Mouse (Mus musculus): Measurements from ENCODE around the gene Klk15.
"Not testable (repeated sequence)": the region's sequence is repeated elsewhere in the genome, so short reads cannot be mapped to it uniquely, and the experiment has no call there.

Klk15 gene

DNA sequence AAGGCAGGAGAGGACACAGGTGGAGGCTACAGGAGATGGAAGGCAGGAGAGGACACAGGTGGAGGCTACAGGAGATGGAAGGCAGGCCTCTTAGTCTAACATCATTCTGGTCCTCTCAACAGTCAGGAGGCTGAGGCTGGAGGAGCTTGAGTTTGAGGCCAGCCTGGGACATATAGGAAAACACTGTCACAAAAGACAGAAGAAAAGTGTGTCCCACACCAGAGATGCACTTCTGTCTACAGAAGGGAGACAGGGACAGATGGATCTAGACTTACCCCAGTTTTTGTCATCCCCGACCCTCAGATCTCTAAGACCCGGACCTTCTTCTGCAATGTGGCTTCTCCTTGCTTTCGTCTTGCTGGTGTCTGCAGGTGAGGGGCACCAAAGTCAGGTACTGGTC is at the start of gene Klk15:
Gene Klk15 (plus strand): TSS at position 301 of the 400 bp plus-strand sequence.
- DNase-seq (ENCODE audit: low read depth), result no peak

DNA sequence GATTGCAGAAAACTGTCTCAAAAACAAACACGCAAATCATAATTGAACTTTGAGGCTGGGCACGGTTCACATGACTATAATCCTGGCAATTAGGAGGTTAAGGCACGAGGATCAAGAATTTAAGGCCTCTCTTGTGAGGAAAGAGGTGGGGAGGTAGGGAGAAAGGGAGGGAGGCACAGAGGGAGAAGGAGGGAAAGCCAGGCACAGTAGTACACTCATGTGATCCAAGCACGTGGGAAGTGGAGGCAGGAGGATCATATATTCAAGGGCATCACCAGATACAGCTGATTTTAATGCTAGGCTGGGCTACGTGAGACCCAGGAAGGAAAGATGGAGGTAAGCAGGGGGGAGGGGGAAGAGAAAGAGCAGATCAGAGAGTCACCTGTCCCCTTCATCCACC is 42.2 kb upstream of the Klk15 start:
- no peak for DNase-seq (ENCODE audit: low read depth)

DNA sequence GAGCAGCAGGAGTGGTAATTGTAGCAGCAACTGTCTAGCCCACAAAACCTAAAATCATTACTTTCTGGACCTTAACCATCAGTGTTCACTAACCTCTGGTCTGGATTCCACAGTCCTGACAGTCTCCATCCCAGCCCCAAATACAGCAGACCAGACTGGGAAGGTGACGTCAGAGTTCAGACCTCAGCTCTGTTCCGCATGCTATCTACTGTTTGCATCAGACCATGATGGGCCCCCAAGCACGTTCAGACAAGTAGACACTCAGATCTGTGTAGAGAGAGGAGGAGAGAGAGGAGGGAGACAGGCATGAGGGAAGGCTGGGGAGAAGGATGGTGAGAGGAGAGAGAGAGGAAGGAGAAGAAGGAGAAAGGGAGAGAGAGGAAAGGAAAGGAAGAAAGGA is 41.8 kb upstream of the Klk15 start:
- no peak for DNase-seq (ENCODE audit: low read depth)

DNA sequence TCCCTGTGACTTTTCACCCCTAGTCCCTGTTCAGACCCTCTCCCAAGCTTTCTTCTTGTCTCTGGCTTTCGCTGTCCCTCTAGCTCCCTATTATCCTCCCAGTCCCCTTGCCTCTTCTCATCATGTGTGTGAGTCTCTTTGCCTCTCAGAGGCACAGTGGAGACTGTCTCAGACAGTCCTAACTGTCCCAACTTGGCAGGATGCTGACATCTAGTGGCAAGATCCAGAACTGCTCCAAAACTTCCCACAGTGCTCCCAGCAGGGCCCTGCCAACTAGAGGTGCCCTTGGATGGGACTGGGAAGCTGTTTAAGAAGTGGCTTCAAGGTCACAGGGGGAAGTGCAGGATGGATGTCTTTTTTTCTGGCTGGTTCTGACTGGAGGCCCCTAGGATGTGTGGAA is 38.7 kb upstream of the Klk15 start:
- peak; percentile 64 for DNase-seq (ENCODE audit: low read depth)

DNA sequence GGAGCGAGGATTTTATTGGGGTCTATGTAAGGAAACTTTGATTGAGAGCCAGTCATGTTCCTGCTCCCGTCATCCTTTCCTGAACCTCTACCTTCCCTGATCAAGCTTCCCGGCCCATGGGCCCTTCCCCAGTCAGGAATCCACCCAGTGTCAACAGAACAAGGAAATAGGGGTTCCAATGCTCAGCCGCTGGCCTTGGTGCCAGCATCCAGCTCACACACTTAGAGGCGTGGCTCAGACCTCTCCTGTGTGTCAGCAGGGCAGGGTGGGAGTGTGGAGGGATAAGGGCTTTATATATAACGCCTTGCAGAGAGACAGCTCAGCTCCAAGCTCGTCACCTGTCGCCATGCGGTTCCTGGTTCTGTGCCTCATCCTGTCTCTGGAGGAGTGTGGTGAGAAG is 18.7 kb upstream of the Klk15 start:
- no peak for DNase-seq (ENCODE audit: low read depth)

DNA sequence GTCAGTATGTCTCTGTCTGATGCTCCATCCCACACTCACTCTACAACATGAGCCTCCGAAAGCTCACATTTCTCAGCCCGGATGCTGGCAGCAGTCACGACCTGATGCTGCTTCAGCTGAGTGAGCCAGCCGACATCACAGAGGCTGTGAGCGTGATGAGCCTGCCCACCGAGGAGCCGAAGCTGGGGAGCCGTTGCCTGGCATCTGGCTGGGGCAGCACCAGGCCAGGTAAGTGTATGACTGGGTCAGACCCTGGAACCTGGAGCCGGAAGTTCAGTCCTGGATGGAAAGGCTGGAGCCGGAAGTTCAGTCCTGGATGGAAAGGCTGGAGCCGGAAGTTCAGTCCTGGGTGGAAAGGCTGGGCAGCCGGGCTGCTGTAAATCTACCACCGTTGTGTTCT is 15.1 kb upstream of the Klk15 start:
- no peak for DNase-seq (ENCODE audit: low read depth)

DNA sequence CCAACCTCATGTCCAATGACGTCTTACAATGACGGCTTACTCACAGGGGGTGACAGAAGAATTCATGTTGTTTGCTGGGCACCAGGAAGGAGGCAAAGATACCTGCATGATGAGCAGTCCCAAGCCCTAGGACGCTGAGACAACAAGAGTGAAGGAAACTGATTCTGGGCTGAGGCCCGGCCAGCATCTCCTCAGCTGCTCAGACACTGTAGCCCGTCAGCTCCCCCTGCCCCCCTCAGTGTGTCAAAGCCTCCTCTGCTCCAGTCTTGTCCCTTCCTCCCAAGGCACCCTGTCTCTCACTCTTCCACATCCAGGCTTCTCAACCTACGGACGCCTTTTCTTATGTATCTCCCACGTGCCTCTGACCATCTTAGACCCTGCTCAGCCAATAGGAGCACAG is 14.7 kb upstream of the Klk15 start:
- DNase-seq (ENCODE audit: low read depth), result no peak

DNA sequence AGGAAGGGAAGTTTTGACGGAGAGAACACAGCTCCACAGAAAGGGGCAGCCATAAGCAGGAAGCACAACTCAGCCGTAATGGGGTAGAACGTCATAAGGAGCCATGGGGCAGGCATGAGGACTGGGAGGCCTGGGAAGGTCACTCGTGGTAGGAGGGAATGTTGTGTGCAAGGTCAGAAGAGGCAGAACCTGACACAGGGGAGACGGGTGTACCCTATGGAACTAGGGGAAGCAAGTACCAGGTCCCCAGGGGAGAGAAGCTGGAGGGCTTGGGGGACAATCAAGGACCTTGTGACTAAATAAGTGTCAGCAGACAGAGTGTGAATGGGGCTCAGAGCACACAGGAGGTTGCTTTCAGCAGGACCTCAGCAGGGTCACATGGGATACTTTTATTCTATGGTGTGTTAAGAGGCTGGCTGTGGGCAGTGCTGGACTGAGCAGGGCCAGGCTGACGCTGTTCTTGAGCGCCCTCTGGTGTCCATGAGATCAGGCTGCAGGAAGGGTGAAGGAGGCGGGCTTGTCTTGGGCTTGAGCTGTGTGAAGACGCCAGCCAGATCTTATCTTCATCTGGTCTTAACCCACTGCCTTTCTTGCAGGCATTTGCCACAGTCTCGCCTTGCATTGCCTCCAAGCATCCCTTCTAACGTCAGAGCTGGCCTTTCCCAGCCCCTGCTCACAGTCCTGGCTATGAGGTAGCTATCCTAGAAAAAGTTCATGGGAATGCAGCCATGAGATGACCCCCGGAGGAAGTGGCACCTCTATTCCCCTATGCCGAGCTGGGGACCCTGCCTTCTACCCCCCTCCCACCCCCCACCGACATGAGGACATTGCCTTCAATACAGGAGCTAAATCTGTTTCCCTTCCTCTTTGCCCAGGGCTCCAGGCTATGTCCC is 13.7 kb upstream of the Klk15 start:
- DNase-seq (ENCODE audit: low read depth), result peak; percentile 60

DNA sequence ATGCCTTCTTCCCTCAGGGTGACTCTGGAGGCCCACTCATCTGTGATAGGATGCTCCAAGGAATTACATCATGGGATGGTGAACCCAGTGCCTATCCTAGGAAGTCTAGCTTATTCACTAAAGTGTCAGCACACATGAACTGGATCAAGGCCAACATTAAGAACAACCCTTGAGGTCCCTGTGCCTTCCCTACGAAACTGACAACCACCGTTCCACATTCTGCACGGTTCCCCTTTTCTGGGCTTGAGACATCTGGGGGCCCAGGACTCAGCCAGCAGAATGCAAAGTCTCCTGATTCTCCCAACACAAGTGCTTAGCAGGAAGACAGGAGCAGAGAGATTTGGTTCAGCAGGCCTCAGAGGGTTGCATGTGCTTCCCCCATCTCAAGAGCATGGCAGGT is 13.0 kb upstream of the Klk15 start:
- peak; percentile 12 for DNase-seq (ENCODE audit: low read depth)

DNA sequence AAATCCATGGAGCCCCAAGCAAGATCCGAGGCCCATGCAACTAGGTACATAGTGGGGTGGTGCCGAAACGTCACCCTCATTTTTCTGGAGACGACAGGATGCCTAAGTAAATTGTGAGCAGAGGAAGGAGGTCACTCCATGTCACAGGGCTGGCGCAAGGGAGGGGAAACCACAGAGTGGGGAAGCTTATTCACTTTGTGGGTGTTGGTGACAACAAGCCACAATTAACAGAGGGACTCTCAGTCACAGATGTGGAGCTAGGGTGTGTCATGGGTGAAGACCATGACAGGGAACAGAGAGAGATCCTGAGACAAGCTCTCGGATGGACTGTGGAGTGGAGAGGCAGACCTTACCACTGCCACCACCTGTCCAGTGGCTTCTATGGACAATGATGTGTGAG is 12.5 kb upstream of the Klk15 start:
- no peak for DNase-seq (ENCODE audit: low read depth)

DNA sequence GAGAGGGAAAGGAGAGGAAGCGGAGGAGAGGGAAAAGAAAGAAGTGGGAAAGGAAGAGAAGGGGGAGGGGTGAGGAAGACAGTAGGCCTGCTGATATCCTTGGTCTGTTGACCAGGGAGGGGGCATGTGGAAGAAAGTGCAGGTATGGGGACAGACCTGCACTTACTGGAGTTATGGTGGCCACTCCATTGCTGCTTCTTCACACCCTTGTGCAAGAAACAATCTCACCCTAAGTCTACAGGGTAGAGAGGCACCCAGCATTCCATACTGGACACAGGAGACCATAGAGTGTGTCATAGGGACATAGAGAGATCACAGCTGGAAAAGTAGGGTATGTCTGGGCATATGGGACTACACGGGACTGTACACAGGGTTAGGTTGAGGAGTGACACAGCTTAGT is 11.6 kb upstream of the Klk15 start:
- no peak for DNase-seq (ENCODE audit: low read depth)

DNA sequence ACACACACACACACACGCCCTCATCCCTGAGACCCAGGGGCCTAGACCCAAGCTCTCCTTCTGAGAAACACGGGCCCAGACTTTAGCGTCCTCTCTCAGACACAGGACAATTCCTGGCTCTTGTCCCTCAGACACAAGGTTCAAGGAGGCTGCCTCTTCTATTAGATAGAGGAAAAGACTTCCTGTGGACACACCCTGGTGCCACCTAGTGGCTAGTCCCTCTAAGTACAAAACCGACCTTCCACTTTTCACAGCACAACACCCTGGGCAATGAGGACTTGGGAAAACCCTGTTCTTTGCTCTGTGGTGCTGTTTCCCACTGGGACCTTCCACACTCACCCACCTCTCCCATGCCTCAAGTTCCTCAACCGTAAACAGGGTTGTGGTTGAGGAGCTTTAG is 7.6 kb upstream of the Klk15 start:
- no peak for DNase-seq (ENCODE audit: low read depth)

DNA sequence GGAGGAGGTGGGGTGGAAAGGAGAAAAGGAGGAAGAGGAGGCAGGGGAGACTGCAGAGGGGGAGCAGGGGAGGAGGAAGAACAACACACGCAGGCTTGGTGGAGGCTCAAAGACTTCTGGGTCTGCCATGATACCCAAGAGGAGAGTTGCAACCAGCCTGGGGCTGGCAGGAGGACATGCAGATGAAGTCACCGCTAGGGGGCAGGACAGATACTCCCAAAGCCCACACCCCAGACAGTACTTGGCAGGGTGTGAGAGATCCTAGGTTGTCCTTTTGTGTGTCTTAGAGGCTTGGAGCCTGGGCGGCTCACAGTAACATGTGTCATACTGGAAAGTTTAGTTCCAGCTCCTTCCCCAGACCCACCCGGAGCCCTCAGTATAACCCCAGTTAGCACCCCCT is 5.0 kb upstream of the Klk15 start:
- peak; percentile 17 for DNase-seq (ENCODE audit: low read depth)

DNA sequence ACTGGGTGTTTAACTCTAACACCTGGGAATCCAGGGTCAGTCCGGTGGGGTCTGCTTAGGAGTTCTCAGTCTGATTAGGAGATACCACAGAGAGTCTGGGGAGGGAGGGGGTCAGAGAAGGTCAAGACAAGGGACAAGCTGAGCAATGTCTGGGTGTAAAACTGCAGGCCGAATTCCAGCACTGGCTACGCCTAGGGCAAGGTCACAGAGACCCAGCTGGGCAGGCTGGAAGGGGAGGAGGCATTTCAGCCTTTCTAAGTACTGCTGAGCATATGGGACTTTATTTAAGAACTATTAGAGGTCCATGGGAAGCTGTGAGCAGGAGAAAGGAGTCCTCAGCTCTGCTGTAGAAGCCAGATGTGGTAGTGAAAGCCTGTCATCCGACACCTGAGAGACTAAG is 1.2 kb upstream of the Klk15 start:
- no peak for DNase-seq (ENCODE audit: low read depth)

DNA sequence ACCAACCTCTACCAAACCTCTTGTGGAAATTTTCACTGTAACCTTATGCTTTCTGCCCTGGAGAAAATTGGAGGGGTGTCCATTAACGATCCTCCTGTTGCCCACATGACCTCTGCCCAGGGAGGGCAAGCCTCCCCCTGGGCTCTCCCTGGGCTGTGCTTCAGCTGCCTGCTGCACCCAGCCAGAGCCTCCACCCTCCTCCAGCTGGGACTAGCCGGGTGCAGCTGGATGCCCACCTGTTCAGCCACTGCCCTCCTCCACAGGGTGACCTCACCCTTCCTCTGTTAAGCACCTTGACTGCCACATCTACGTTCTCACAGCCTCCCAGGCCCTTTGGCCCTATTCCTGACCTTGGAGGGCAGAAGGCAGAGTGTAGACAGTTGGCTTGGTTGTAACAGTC is 1.2 kb downstream of the Klk15 start:
- DNase-seq (ENCODE audit: low read depth), result no peak

DNA sequence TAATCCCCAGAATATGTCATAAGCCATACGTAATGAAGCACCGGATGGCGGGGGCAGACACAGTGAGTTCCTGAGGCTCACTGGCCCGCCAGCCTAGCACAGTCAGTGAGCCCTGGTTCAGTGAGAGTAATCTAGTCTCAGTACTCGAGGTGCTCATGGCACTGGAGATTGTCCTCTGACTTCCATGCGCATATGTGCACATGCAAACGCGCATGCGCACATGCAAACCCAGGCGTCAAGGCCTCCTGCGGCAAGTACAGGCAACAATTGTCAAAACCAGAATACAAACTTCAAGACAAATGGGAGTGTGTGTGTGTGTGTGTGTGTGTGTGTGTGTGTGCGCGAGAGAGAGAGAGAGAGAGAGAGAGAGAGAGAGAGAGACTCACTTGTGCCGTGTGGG is 3.0 kb downstream of the Klk15 start:
- no peak for DNase-seq (ENCODE audit: low read depth)

DNA sequence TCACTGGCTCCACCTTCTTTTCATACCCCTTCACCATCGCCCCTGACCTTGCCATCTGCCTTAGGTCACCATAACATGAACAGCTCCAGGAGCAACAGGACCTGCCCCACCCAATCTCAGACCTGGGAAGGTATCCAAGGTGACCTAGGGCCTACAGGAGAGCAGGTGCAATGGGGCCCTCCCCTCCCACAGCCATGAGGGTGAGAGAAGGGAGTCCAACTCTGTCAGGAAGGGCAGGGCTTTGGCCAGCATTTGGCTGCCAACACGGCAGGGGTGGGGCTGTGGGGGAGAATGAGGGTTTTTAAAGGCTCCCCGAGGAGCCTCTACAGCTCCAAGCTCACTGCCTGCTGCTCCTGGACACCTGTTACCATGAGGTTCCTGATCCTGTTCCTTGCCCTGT is 8.8 kb downstream of the Klk15 start:
- not testable (repeated sequence) for DNase-seq (ENCODE audit: low read depth)

DNA sequence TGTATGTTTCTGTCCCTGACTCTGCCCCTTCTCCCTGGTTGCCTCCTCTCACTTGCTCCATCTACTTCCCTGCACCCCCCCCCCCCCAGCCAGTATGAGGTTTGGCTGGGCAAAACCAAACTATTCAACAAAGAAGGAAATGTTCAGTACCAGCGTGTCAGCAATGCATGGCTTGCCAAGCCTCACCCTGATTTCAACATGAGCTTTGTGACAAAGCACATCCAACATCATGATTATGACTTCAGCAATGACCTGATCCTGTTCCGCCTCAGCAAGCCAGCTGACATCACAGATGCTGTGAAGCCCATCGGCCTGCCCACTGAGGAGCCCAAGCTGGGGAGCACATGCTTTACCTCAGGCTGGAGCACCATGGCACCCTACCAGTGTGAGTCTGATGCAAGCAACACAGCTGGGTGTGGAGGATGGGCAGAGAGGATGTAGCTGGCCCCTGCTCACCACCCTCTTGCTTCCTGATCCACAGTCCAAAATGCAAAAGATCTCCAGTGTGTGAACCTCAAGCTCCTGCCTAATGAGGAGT is 11.3 kb downstream of the Klk15 start:
- DNase-seq (ENCODE audit: low read depth), result no peak

DNA sequence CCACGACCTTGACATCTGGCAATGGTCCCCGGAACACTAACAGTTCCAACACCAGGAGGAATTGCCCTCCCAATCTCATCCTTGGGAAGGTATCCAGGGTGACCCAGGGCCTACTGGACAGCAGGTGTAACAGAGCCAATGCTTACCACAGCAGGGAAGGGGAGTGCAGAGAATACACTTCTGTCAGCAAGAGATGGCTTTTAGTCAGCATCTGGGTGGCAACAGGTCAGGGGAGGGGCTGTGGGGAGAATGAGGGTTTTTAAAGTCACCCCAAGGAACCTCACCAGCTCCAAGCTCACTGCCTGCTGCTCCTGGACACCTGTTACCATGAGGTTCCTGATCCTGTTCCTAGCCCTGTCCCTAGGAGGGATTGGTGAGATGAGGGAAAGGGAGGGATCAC is 16.8 kb downstream of the Klk15 start, which contains the start of gene Klk1b8:
Gene Klk1b8 (plus strand): TSS at position 301 of the 400 bp plus-strand sequence.
- DNase-seq (ENCODE audit: low read depth), result no peak

DNA sequence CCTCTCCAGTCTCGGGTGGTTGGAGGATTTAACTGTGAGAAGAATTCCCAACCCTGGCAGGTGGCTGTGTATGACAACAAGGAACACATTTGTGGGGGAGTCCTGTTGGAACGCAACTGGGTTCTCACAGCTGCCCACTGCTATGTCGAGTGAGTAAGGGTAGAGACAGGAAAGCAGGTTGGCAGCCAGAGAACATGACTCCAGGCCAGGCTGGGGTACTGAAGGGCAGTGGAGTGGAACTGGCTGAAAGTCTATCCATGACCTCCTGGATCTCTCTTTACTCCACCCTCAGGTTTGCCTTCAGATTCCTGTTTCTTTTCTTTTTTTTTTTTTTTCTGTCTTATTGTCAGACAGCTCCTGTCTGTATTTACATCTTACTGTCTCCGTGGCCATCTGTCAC is 19.2 kb downstream of the Klk15 start:
- no peak for DNase-seq (ENCODE audit: low read depth)

DNA sequence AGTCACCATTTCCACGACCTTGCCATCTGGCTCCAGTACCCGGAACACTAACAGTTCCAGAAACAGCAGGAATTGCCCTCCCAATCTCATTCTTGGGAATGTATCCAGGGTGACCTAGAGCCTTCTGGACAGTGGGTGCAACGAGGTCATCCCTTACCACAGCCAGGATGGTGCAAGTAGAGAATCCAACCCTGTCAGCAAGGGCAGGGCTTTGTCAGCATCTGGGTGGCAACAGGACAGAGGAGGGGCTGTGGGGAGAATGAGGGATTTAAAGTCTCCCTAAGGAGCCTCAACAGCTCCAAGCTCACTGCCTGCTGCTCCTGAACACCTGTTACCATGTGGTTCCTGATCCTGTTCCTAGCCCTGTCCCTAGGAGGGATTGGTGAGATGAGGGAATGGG is 32.9 kb downstream of the Klk15 start, which contains the start of gene Klk1b1:
Gene Klk1b1 (plus strand): TSS at position 301 of the 400 bp plus-strand sequence.
- no peak for DNase-seq (ENCODE audit: low read depth)

DNA sequence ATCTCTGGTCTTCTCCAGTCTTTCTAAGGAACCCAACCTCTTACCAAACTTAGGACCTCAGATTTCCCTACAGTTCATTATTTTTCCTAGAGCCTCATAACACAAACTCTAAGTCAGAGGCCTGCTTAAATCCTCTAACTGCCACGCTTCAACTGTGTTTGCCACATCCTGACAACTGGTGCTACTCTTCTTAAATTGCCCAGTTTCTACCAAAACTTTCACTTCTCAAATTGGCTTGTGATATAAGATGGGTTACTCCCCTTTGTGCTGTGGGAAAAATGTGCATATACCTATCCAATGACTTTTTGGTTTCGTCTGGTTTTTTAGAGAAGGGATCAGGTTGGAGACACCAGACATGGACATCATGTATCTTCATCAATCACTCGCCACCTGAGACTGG is 33.5 kb downstream of the Klk15 start:
- no peak for DNase-seq (ENCODE audit: low read depth)

DNA sequence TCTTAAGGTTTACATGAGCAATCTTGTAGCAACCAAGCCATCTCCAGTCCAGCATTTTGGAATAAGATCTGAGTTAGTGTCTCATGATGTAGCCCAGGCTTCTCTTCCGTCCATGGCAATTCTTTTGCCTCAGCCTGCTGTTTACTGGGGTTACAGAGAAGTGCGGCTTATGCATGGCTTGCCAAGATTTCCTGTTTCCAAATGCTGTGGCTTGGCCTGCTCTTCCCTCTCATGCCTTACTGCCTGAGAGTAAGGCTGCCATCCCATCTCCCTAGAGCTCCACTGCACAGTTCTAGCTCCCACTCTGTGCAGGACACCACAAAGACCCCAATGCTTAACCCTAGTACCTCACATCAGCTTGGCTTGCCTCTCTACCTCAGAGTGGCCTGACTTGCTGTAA is 34.1 kb downstream of the Klk15 start:
- no peak for DNase-seq (ENCODE audit: low read depth)

DNA sequence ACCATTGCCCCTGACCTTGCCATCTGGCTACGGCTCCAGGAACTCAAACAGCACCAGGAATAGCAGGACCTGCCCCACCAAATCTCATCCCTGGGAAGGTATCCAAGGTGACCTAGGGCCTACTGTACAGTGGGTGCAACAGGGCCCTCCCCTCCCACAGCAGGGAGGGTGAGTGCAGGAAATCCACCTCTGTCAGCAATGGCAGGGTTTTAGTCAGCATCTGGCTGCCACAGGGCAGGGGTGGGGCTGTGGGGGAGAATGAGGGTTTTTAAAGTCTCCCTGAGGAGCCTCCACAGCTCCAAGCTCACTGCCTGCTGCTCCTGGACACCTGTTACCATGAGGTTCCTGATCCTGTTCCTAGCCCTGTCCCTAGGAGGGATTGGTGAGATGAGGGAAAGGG is 42.2 kb downstream of the Klk15 start, which contains the start of gene Klk1b9:
Gene Klk1b9 (plus strand): TSS at position 301 of the 400 bp plus-strand sequence.
- DNase-seq (ENCODE audit: low read depth), result not testable (repeated sequence)

Data from c-Kit-positive CD71-negative TER-119-negative erythroid progenitor cells, embryonic 14.5 days (primary cell).